10 mouse cellular contexts compared by ENCODE assay signal in genomic region chr16:22820731-22821130, GRCm38 (mm10). TPM values are rescaled to one million over a fixed set of nuclear protein-coding genes. Genes with fewer than 3 reads are reported as not detected.
DNase-seq lines count a peak whose midpoint lies in the region; ATAC-seq lines count a peak whose summit lies in the region.
"Had no signal": no experiment of that assay in that cellular context is flagged by ENCODE, and none has a peak within 500 bp of the region (broad histone marks: within the 10 kb centered on the region; RNA-seq: fewer than 3 reads in every experiment).

No protein-coding gene starts in this region.

- no peak overlapping the region for H3K9ac ChIP-seq in forebrain, embryonic 14.5 days (ENCODE audit: low read length)
- no peak overlapping the region for H3K9ac ChIP-seq in lung, embryonic 16.5 days (ENCODE audit: low read length)

- peaks cover 8% of the 10 kb centered on the region; the same call in 1 of the 2 replicates for H3K36me3 ChIP-seq in forebrain, embryonic 14.5 days (ENCODE audit: control insufficient read depth, insufficient read depth, low read length)
- H3K36me3 ChIP-seq in forebrain, embryonic 10.5 days (replicated peaks) = peaks cover 36% of the 10 kb centered on the region
- peaks cover 5% of the 10 kb centered on the region for H3K36me3 ChIP-seq in lung, embryonic 16.5 days (ENCODE audit: control insufficient read depth, insufficient read depth, low read length)

- H3K27ac ChIP-seq in forebrain, embryonic 14.5 days (ENCODE audit: low read depth, low read length) = no peak overlapping the region
- H3K27ac ChIP-seq in forebrain, embryonic 10.5 days = no peak overlapping the region
- H3K27ac ChIP-seq in lung, embryonic 16.5 days (ENCODE audit: low read length) = no peak overlapping the region

- H3K4me1 ChIP-seq in forebrain, embryonic 14.5 days (ENCODE audit: control insufficient read depth, insufficient read depth, low read length) = no peaks in the 10 kb centered on the region
- H3K4me1 ChIP-seq in forebrain, embryonic 10.5 days = no peaks in the 10 kb centered on the region
- no peaks in the 10 kb centered on the region for H3K4me1 ChIP-seq in lung, embryonic 16.5 days (replicated peaks; ENCODE audit: control insufficient read depth, insufficient read depth, low read length)

- DNase-seq in forebrain, embryonic 14.5 days (ENCODE audit: low spot score) = peak; percentile 57
- DNase-seq in forebrain, embryonic 10.5 days (ENCODE audit: extremely low spot score, low spot score) = no peak
- no peak for DNase-seq in lung, postnatal 25 days (ENCODE audit: low spot score)
- peak; percentile 47 for DNase-seq in right cerebral cortex, postnatal 4 days
- no peak for DNase-seq in testis, postnatal 14 days (ENCODE audit: low spot score)

- WGBS in forebrain, embryonic 14.5 days = 50% methylated on average over 8 of the region's 8 CpGs
- 62% methylated on average over 8 of the region's 8 CpGs for WGBS in forebrain, embryonic 10.5 days
- WGBS in lung, embryonic 16.5 days = 48% methylated on average over 8 of the region's 8 CpGs

- no peaks in the 10 kb centered on the region for H3K27me3 ChIP-seq in forebrain, embryonic 14.5 days (replicated peaks; ENCODE audit: control insufficient read depth, insufficient read depth, low read length)
- H3K27me3 ChIP-seq in forebrain, embryonic 10.5 days (ENCODE audit: poor library complexity, severe bottlenecking) = no peaks in the 10 kb centered on the region
- no peaks in the 10 kb centered on the region for H3K27me3 ChIP-seq in lung, embryonic 16.5 days (ENCODE audit: control insufficient read depth, insufficient read depth, low read depth, low read length)

- 0 out of 2 replicates have a peak, but pooled peaks have one; percentile 32 for ATAC-seq in forebrain, embryonic 14.5 days
- peak; percentile 64; the same call in 1 of the 2 replicates for ATAC-seq in lung, embryonic 16.5 days (ENCODE audit: low read depth)
- 0 out of 4 replicates have a peak, but pooled peaks have one; percentile 12 to 36 for ATAC-seq in hematopoietic stem cell, adult 5-6 weeks (replicated peaks in 1 of 2; ENCODE audit: insufficient read depth in 1 of 2, low FRiP score in 2 of 2, low TSS enrichment in 1 of 2, low read depth in 1 of 2, poor library complexity in 2 of 2, severe bottlenecking in 2 of 2)
- no peak for ATAC-seq in CD4-positive, CD25-positive, alpha-beta regulatory T cell, adult 4 months

- no peak overlapping the region for H3K4me2 ChIP-seq in forebrain, embryonic 14.5 days (ENCODE audit: low read length)
- H3K4me2 ChIP-seq in lung, embryonic 16.5 days (ENCODE audit: low read depth, low read length) = no peak overlapping the region

- no peaks in the 10 kb centered on the region for H3K9me3 ChIP-seq in forebrain, embryonic 14.5 days (replicated peaks; ENCODE audit: control insufficient read depth, low read length)
- H3K9me3 ChIP-seq in forebrain, embryonic 10.5 days = no peaks in the 10 kb centered on the region
- H3K9me3 ChIP-seq in lung, embryonic 16.5 days (ENCODE audit: control insufficient read depth, low read length) = no peaks in the 10 kb centered on the region

- H3K4me3 ChIP-seq in forebrain, embryonic 14.5 days (ENCODE audit: low read depth, low read length) = no peak overlapping the region
- no peak overlapping the region for H3K4me3 ChIP-seq in forebrain, embryonic 10.5 days
- H3K4me3 ChIP-seq in lung, embryonic 16.5 days (ENCODE audit: low read length) = no peak overlapping the region

RNA-seq across cellular contexts. Expression of gene Crygs, which starts 9.4 kb away (rescaled TPM):
- polyA plus RNA-seq in forebrain, embryonic 14.5 days (2014; fragmentation: Nextera tagmentation; extraction: Ambion mirVana) = not detected in 2 replicates
- polyA plus RNA-seq in forebrain, embryonic 10.5 days (2016; fragmentation: Nextera tagmentation; extraction: Ambion mirVana) = not detected in 2 replicates
- polyA plus RNA-seq in lung, embryonic 16.5 days (2015; fragmentation: Nextera tagmentation; extraction: Ambion mirVana) = not detected in 2 replicates
- not detected in 2 replicates for total RNA-seq in hematopoietic stem cell, adult 5-6 weeks (2017)
- polyA plus RNA-seq in CD4-positive, CD25-positive, alpha-beta regulatory T cell, adult 4 months (2017; shearing (Covaris generic)) = not detected
- total RNA-seq: liver, adult 2 months had no signal
- polyA plus RNA-seq: spleen, adult 2 months had no signal

RNA-seq across cellular contexts. Expression of gene Tbccd1, which starts 36.7 kb away (rescaled TPM):
- polyA plus RNA-seq in forebrain, embryonic 14.5 days (2014; fragmentation: Nextera tagmentation; extraction: Ambion mirVana) = 29.7 and 30.7 TPM in 2 replicates
- 35.3 and 36.0 TPM in 2 replicates for polyA plus RNA-seq in forebrain, embryonic 10.5 days (2016; fragmentation: Nextera tagmentation; extraction: Ambion mirVana)
- polyA plus RNA-seq in lung, embryonic 16.5 days (2015; fragmentation: Nextera tagmentation; extraction: Ambion mirVana) = 26.7 and 27.4 TPM in 2 replicates
- total RNA-seq in hematopoietic stem cell, adult 5-6 weeks (2017) = 16.9 and 23.7 TPM in 2 replicates
- polyA plus RNA-seq in CD4-positive, CD25-positive, alpha-beta regulatory T cell, adult 4 months (2017; shearing (Covaris generic)) = 10 to 100 TPM; 18.1 to 34.5 TPM

RNA-seq across cellular contexts. Expression of gene Dnajb11, which starts 36.9 kb away (rescaled TPM):
- 72.7 and 81.1 TPM in 2 replicates for polyA plus RNA-seq in forebrain, embryonic 14.5 days (2014; fragmentation: Nextera tagmentation; extraction: Ambion mirVana)
- 92.2 and 93.8 TPM in 2 replicates for polyA plus RNA-seq in forebrain, embryonic 10.5 days (2016; fragmentation: Nextera tagmentation; extraction: Ambion mirVana)
- polyA plus RNA-seq in lung, embryonic 16.5 days (2015; fragmentation: Nextera tagmentation; extraction: Ambion mirVana) = 93.0 and 101 TPM in 2 replicates
- 88.0 and 110 TPM in 2 replicates for total RNA-seq in hematopoietic stem cell, adult 5-6 weeks (2017)
- polyA plus RNA-seq in CD4-positive, CD25-positive, alpha-beta regulatory T cell, adult 4 months (2017; shearing (Covaris generic)) = 10 to 100 TPM; 45.0 to 54.4 TPM

Comparison
In these comparisons a context has a peak if more than half of its experiments do, and no peak if none do; other contexts are left out.
1. DNase-seq: peak in forebrain, embryonic 14.5 days (single experiment) and right cerebral cortex, postnatal 4 days (single experiment); none in forebrain, embryonic 10.5 days (single experiment), lung, postnatal 25 days (single experiment) and testis, postnatal 14 days (single experiment).